Mouse (Mus musculus): ENCODE results near the gene Vmn1r42.
"Not testable (repeated sequence)": the region's sequence is repeated elsewhere in the genome, so short reads cannot be mapped to it uniquely, and the experiment has no call there.

Gene Vmn1r42

DNA sequence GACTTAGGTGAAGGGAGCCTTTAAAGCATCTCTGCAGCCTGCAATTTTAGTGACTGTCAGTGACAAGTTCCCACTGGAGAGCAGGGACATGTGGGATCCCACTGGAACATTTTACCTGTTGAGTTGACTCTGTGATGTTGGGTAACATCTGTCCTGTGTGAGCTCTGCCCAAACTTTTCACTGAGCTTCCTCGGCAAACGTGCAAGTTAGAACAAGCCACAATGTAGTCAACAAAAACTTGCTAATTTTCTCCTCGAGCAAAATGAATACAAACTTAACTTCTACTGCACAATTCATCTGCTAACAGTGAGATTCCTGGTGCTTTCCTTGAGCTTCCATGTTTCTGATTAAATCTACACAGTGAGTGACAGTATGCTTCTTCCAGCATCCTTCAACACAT is at the start of gene Vmn1r42, which contains the start of gene Vmn1r43:
TSS of gene Vmn1r42 (minus strand) at position 101 of the 400 bp plus-strand sequence.
TSS of gene Vmn1r43 (minus strand) at position 101 of the 400 bp plus-strand sequence.
- not testable (repeated sequence) for DNase-seq (ENCODE audit: low spot score)

GRCm38 (mm10) chr6:89883812-89884211 is 7.6 kb upstream of the Vmn1r42 start:
- no peak for DNase-seq (ENCODE audit: low spot score)

GRCm38 (mm10) chr6:89883360-89883759 is 7.1 kb upstream of the Vmn1r42 start, which contains the start of gene Vmn1r44:
Gene Vmn1r44 (plus strand): TSS chr6:89883660.
- DNase-seq (ENCODE audit: low spot score), result no peak

- DNase-seq (ENCODE audit: low spot score), result no peak
Measured at GRCm38 (mm10) chr6:89880867-89881266, 4.7 kb upstream of the Vmn1r42 start.

GRCm38 (mm10) chr6:89876963-89877362 is 750 bp upstream of the Vmn1r42 start:
- DNase-seq (ENCODE audit: low spot score), result no peak

DNA sequence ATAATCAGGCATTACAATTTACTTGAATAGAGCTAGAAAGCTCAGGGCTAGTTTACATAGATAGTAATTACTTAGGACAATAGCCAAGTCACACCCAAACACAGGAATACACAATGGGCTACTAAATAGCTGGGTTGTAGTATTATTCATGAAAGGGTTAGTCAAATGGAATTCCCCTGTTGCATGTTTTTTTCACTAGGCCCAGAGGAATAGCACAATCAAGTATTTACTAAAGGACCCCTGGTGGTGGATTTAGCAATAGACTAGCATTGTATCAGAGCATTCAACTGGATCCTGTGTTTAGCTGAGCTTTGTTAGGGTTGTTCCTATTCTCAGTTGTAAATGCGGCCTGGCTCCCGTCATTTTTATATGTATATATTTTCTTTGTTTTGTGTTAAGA is 8.2 kb downstream of the Vmn1r42 start:
- no peak for DNase-seq (ENCODE audit: low spot score)

GRCm38 (mm10) chr6:89867276-89867675 is 8.9 kb downstream of the Vmn1r42 start:
- DNase-seq (ENCODE audit: low spot score), result no peak

GRCm38 (mm10) chr6:89863792-89864191 is 12.4 kb downstream of the Vmn1r42 start:
- no peak for DNase-seq (ENCODE audit: low spot score)

DNA sequence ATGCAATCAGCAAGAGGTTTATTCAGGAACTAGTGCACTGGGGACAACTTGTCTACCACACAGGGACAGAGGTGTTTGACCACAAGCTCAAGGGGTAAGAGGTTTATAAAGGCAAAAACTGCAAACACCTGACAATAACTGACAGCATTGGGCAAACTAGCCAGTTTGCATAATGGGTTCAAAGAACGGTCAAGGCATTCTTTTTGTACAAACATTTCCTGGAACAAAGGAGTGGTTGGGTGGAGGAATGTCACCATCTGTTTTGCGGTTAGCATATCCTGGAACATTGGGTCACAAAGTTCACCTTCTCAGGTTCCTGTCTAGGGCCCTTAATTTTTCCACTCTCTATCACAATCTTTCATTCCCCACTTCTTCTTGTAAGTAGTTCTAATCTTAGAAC is 16.4 kb downstream of the Vmn1r42 start:
- DNase-seq (ENCODE audit: low spot score), result no peak

- no peak for DNase-seq (ENCODE audit: low spot score)
Measured at GRCm38 (mm10) chr6:89857552-89857951, 18.7 kb downstream of the Vmn1r42 start.

Data from testis, postnatal 10 days (tissue).